Mouse (Mus musculus): ENCODE results near the gene Kcnd3.

DNA sequence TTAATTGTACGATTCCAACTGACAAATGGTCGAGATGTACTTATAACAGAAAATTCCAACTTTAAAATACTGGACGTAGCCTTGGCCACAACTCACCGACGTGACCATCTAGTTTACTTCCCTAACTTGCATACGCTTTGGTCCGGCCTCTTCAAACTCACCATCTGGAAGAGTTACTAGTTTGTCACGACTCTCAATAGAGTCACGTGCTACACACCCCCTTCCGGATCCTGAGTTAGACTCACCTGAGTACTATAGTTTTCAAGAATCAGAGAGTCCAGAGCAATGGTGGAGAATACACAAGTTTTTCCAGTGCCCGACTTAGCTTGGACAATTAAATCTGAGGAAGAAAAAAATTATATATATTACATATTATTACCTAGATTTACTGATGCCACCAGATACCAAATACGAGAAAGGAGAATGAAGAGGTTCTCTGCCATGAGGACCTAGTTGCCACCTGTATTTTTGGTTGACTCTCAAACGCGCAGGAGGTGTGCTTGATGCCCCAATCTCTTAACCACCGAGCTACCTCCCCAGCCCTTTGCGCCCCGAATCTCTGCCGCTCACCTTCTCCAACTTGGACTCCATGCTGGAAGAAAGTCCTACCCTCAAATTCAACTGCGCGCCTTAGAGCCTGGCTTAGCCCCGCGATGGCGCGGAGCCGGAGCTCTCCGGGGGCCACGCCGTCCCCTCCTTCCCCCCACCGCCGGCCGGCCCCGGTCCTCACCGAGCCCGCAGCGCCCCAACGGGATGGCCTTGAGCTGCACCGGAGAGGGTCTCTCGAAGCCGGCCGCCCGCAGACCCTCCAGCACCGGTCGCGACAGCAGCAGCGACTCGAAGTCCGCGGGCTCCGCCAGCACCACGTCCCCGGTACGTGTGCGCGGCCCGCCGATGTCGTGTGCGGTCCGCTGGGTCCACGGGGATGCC lies 234.5 kb downstream of the Kcnd3 start:
- TF ChIP-seq CTCF (IDR thresholded peaks at IDR 0.05; ENCODE audit: low read depth, low read length) (no peak), GATA1 (IDR thresholded peaks at IDR 0.05; ENCODE audit: borderline replicate concordance, low read length) (no peak), TAL1 (conservative IDR thresholded peaks at IDR 0.05; ENCODE audit: low read depth, low read length) (no peak), GATA2 (IDR thresholded peaks at IDR 0.05; ENCODE audit: borderline replicate concordance, low read depth, low read length) (no peak)
